Mouse (Mus musculus): ENCODE data around the gene Zfp523. TPM values are rescaled to one million over a fixed set of nuclear protein-coding genes. Genes with fewer than 3 reads are reported as not detected.
A peak's percentile ranks its signal among the peaks of the same experiment; 100 is the strongest.

Gene Zfp523
- polyA plus RNA-seq (2016; fragmentation: Nextera tagmentation; extraction: Ambion mirVana): 32.4 and 38.0 TPM in 2 replicates

- no peaks in the 10 kb centered on the region for H3K9me3 ChIP-seq (replicated peaks)
- peak within 1 kb of the TSS; percentile 99 for H3K27ac ChIP-seq (replicated peaks)
- under 1% methylated on average over 77 of the region's 82 CpGs for whole genome bisulfite sequencing
- DNase-seq (ENCODE audit: low spot score): peak; percentile 95
- peaks cover 84% of the 10 kb centered on the region for H3K4me1 ChIP-seq
- H3K4me3 ChIP-seq: peak within 1 kb of the TSS; percentile 88
- H3K36me3 ChIP-seq: peaks cover 31% of the 10 kb centered on the region
- no peaks in the 10 kb centered on the region for H3K27me3 ChIP-seq (ENCODE audit: low read depth, poor library complexity, severe bottlenecking)
Measured at GRCm38 (mm10) chr17:28176775-28177539, at the start of gene Zfp523. Gene Zfp523 (plus strand): TSS chr17:28177129.

- 94% methylated on average over 5 of the region's 5 CpGs for WGBS
- Histone ChIP-seq H3K27ac (replicated peaks) (no peak overlapping the region), H3K27me3 (ENCODE audit: low read depth, poor library complexity, severe bottlenecking) (peaks cover 19% of the 10 kb centered on the region), H3K36me3 (no peaks in the 10 kb centered on the region), H3K4me1 (peaks cover 28% of the 10 kb centered on the region), H3K4me3 (no peak overlapping the region), H3K9me3 (replicated peaks) (no peaks in the 10 kb centered on the region)
- no peak for DNase-seq (ENCODE audit: low spot score)
Measured at GRCm38 (mm10) chr17:28129796-28130195, 47.1 kb upstream of the Zfp523 start.

GRCm38 (mm10) chr17:28130391-28131125, 46.4 kb upstream of the Zfp523 start:
- no peak for DNase-seq (ENCODE audit: low spot score)
- no peaks in the 10 kb centered on the region for H3K36me3 ChIP-seq
- 71% methylated on average over 5 of the region's 5 CpGs for WGBS
- H3K9me3 ChIP-seq (replicated peaks): no peaks in the 10 kb centered on the region
- peaks cover 19% of the 10 kb centered on the region for H3K27me3 ChIP-seq (ENCODE audit: low read depth, poor library complexity, severe bottlenecking)
- H3K4me3 ChIP-seq: no peak overlapping the region
- peak overlapping the region; percentile 63; the same call in 1 of the 2 replicates for H3K27ac ChIP-seq (replicated peaks)
- peaks cover 27% of the 10 kb centered on the region for H3K4me1 ChIP-seq

- H3K9me3 ChIP-seq (replicated peaks): no peaks in the 10 kb centered on the region
- DNase-seq (ENCODE audit: low spot score): no peak
Measured at GRCm38 (mm10) chr17:28131156-28131555, 45.8 kb upstream of the Zfp523 start.

GRCm38 (mm10) chr17:28133193-28133592, 43.7 kb upstream of the Zfp523 start:
- H3K27me3 ChIP-seq (ENCODE audit: low read depth, poor library complexity, severe bottlenecking): peaks cover 38% of the 10 kb centered on the region
- H3K9me3 ChIP-seq (replicated peaks): no peaks in the 10 kb centered on the region
- DNase-seq (ENCODE audit: low spot score): peak; percentile 82
- H3K4me3 ChIP-seq: no peak overlapping the region
- H3K27ac ChIP-seq (replicated peaks): peak overlapping the region; percentile 2; the same call in 1 of the 2 replicates
- H3K36me3 ChIP-seq: no peaks in the 10 kb centered on the region
- WGBS: 8% methylated on average over 14 of the region's 14 CpGs
- peaks cover 33% of the 10 kb centered on the region for H3K4me1 ChIP-seq

More at GRCm38 (mm10) chr17:28131156-28131555, 45.8 kb upstream of the Zfp523 start:
- H3K36me3 ChIP-seq: no peaks in the 10 kb centered on the region
- peak overlapping the region; percentile 63 for H3K27ac ChIP-seq (replicated peaks)
- no peak overlapping the region for H3K4me3 ChIP-seq
- peaks cover 19% of the 10 kb centered on the region for H3K27me3 ChIP-seq (ENCODE audit: low read depth, poor library complexity, severe bottlenecking)
- peaks cover 28% of the 10 kb centered on the region for H3K4me1 ChIP-seq

GRCm38 (mm10) chr17:28135496-28135895, 41.4 kb upstream of the Zfp523 start:
- no peak overlapping the region for H3K27ac ChIP-seq (replicated peaks)
- no peaks in the 10 kb centered on the region for H3K9me3 ChIP-seq (replicated peaks)
- no peak for DNase-seq (ENCODE audit: low spot score)
- WGBS: 94% methylated on average over 3 of the region's 3 CpGs
- no peak overlapping the region for H3K4me3 ChIP-seq
- no peaks in the 10 kb centered on the region for H3K36me3 ChIP-seq
- H3K4me1 ChIP-seq: peaks cover 46% of the 10 kb centered on the region
- H3K27me3 ChIP-seq (ENCODE audit: low read depth, poor library complexity, severe bottlenecking): peaks cover 56% of the 10 kb centered on the region

- no peak for DNase-seq (ENCODE audit: low spot score)
- Histone ChIP-seq H3K36me3 (no peaks in the 10 kb centered on the region), H3K27me3 (ENCODE audit: low read depth, poor library complexity, severe bottlenecking) (peaks cover 60% of the 10 kb centered on the region), H3K9me3 (replicated peaks) (no peaks in the 10 kb centered on the region), H3K4me3 (no peak overlapping the region), H3K4me1 (peaks cover 51% of the 10 kb centered on the region), H3K27ac (replicated peaks) (peak overlapping the region; percentile 66; the same call in 1 of the 2 replicates)
- 53% methylated on average over 5 of the region's 5 CpGs for WGBS
Measured at GRCm38 (mm10) chr17:28136266-28136665, 40.7 kb upstream of the Zfp523 start.

GRCm38 (mm10) chr17:28138013-28138412, 38.9 kb upstream of the Zfp523 start:
- no peak overlapping the region for H3K27ac ChIP-seq (replicated peaks)
- no peaks in the 10 kb centered on the region for H3K36me3 ChIP-seq

GRCm38 (mm10) chr17:28138685-28139084, 38.2 kb upstream of the Zfp523 start:
- Histone ChIP-seq H3K27me3 (ENCODE audit: low read depth, poor library complexity, severe bottlenecking) (peaks cover 66% of the 10 kb centered on the region), H3K4me3 (no peak overlapping the region), H3K9me3 (replicated peaks) (no peaks in the 10 kb centered on the region), H3K36me3 (no peaks in the 10 kb centered on the region), H3K4me1 (peaks cover 52% of the 10 kb centered on the region), H3K27ac (replicated peaks) (peak overlapping the region; percentile 52; the same call in 1 of the 2 replicates)
- 77% methylated on average over 9 of the region's 9 CpGs for WGBS
- DNase-seq (ENCODE audit: low spot score): no peak

More at GRCm38 (mm10) chr17:28138013-28138412, 38.9 kb upstream of the Zfp523 start:
- Histone ChIP-seq H3K4me3 (no peak overlapping the region), H3K9me3 (replicated peaks) (no peaks in the 10 kb centered on the region), H3K27me3 (ENCODE audit: low read depth, poor library complexity, severe bottlenecking) (peaks cover 71% of the 10 kb centered on the region), H3K4me1 (peaks cover 51% of the 10 kb centered on the region)
- DNase-seq (ENCODE audit: low spot score): no peak
- WGBS: 86% methylated on average over 8 of the region's 8 CpGs

- WGBS: 10% methylated on average over 13 of the region's 13 CpGs
Measured at GRCm38 (mm10) chr17:28140431-28141204, 36.3 kb upstream of the Zfp523 start.

GRCm38 (mm10) chr17:28141205-28141650, 35.7 kb upstream of the Zfp523 start:
- Histone ChIP-seq H3K27ac (replicated peaks) (peak overlapping the region; percentile 99), H3K9me3 (replicated peaks) (no peaks in the 10 kb centered on the region), H3K4me3 (peak overlapping the region; percentile 91), H3K4me1 (peaks cover 76% of the 10 kb centered on the region), H3K36me3 (0 out of 2 replicates have a peak, but pooled peaks cover under 1% of the 10 kb centered on the region), H3K27me3 (ENCODE audit: low read depth, poor library complexity, severe bottlenecking) (peaks cover 76% of the 10 kb centered on the region)
- DNase-seq (ENCODE audit: low spot score): no peak
- WGBS: under 1% methylated on average over 15 of the region's 15 CpGs

More at GRCm38 (mm10) chr17:28140431-28141204, 36.3 kb upstream of the Zfp523 start:
- Histone ChIP-seq H3K27me3 (ENCODE audit: low read depth, poor library complexity, severe bottlenecking) (peaks cover 70% of the 10 kb centered on the region), H3K9me3 (replicated peaks) (no peaks in the 10 kb centered on the region), H3K4me1 (peaks cover 72% of the 10 kb centered on the region), H3K27ac (replicated peaks) (peak overlapping the region; percentile 99), H3K36me3 (no peaks in the 10 kb centered on the region), H3K4me3 (peak overlapping the region; percentile 91)
- DNase-seq (ENCODE audit: low spot score): peak; percentile 54

Measured in midbrain, embryonic 10.5 days (tissue).